Mouse (Mus musculus) heart, embryonic 16.5 days (tissue): Measurements from ENCODE around the gene Zfp683. TPM values are rescaled to one million over a fixed set of nuclear protein-coding genes. Genes with fewer than 3 reads are reported as not detected.

ENCODE experiments used
- ATAC-seq: fragments of 200-750 bp; cut with Nextera tagmentation; replicated peaks from 2 replicates; pipeline ENCODE4 v1.8.0; 2017; ENCODE audit warnings: moderate number of reproducible peaks; ENCODE audit not compliant: insufficient read depth, low FRiP score; ENCODE audit errors: extremely low read depth
- H3K27ac ChIP-seq: fragments of 300-500 bp; sonication (generic); 2 replicates; pipeline ENCODE4 v1.5.1; 2014; ENCODE audit warnings: mild to moderate bottlenecking, low read length, control low read depth, moderate library complexity
- H3K27me3 ChIP-seq: fragments of 300-500 bp; sonication (generic); 2 replicates; pipeline ENCODE4 v1.6.1; 2014; ENCODE audit warnings: low read length, mixed read lengths; ENCODE audit not compliant: control insufficient read depth, insufficient read depth
- H3K36me3 ChIP-seq: fragments of 300-500 bp; sonication (generic); 2 replicates; pipeline ENCODE4 v1.6.1; 2014; ENCODE audit not compliant: control insufficient read depth, insufficient read depth
- H3K4me1 ChIP-seq: fragments of 300-500 bp; sonication (generic); 2 replicates; pipeline ENCODE4 v1.6.1; 2014; ENCODE audit warnings: low read length, mixed read lengths; ENCODE audit not compliant: control insufficient read depth, insufficient read depth
- H3K4me2 ChIP-seq: fragments of 300-500 bp; sonication (generic); 2 replicates; pipeline ENCODE4 v1.6.1; 2014; ENCODE audit warnings: low read depth, mild to moderate bottlenecking, control low read depth, low read length
- H3K4me3 ChIP-seq: fragments of 300-500 bp; sonication (generic); 2 replicates; pipeline ENCODE4 v1.5.1; 2014; ENCODE audit warnings: mild to moderate bottlenecking, control low read depth, low read length
- H3K9ac ChIP-seq: fragments of 300-500 bp; sonication (generic); 2 replicates; pipeline ENCODE4 v1.6.1; 2014; ENCODE audit warnings: low read length, control low read depth
- H3K9me3 ChIP-seq: fragments of 300-500 bp; sonication (generic); replicated peaks from 2 replicates; pipeline ENCODE4 v1.6.1; 2016; ENCODE audit warnings: low read length; ENCODE audit not compliant: control insufficient read depth
- WGBS: fragments of 180-500 bp; shearing (Covaris S2); extraction: QIAGEN DNeasy Blood & Tissue Kit; methylation state at CpG from one replicate; pipeline ENCODE4 v1.1.7; 2014; 5-methylcytosine and 5-hydroxymethylcytosine counted together
- polyA plus RNA-seq: library from polyadenylated mRNA; unstranded; fragments of >200 nt; fragmentation: Nextera tagmentation; extraction: Ambion mirVana; gene quantifications from 2 replicates; pipeline ENCODE4 v1.2.1, GENCODE M21; 2015

Zfp683 gene
- polyA plus RNA-seq, 1 experiment from 2014 or later = 0.09 TPM

GRCm38 (mm10) chr4:134080674-134081073, 27.0 kb downstream of the Zfp683 start:
- H3K4me1 ChIP-seq = peaks cover 8% of the 10 kb centered on the region
- H3K27ac ChIP-seq = no peak overlapping the region
- WGBS = 76% methylated on average over 4 of the region's 4 CpGs
- no peak overlapping the region for H3K4me3 ChIP-seq
- no peak for ATAC-seq
- no peak overlapping the region for H3K9ac ChIP-seq
- H3K36me3 ChIP-seq = no peaks in the 10 kb centered on the region
- no peak overlapping the region for H3K4me2 ChIP-seq
- peaks cover 3% of the 10 kb centered on the region; the same call in 1 of the 2 replicates for H3K9me3 ChIP-seq
- H3K27me3 ChIP-seq = peaks cover 13% of the 10 kb centered on the region

GRCm38 (mm10) chr4:134081730-134082386, 28.2 kb downstream of the Zfp683 start:
- Histone ChIP-seq H3K27ac (no peak overlapping the region), H3K4me1 (peaks cover 8% of the 10 kb centered on the region), H3K9ac (peak overlapping the region; percentile 36; the same call in 1 of the 2 replicates), H3K4me2 (peak overlapping the region; percentile 83), H3K27me3 (peaks cover 13% of the 10 kb centered on the region), H3K4me3 (peak overlapping the region; percentile 55), H3K36me3 (no peaks in the 10 kb centered on the region), H3K9me3 (peaks cover 3% of the 10 kb centered on the region; the same call in 1 of the 2 replicates)
- ATAC-seq = peak; percentile 76
- under 1% methylated on average over 40 of the region's 41 CpGs for WGBS

GRCm38 (mm10) chr4:134082460-134082859, 28.8 kb downstream of the Zfp683 start:
- peaks cover 10% of the 10 kb centered on the region for H3K4me1 ChIP-seq
- no peak overlapping the region for H3K27ac ChIP-seq
- WGBS = 19% methylated on average over 7 of the region's 7 CpGs
- peak overlapping the region; percentile 83 for H3K4me2 ChIP-seq
- no peak overlapping the region for H3K9ac ChIP-seq
- peak overlapping the region; percentile 55 for H3K4me3 ChIP-seq
- peaks cover 3% of the 10 kb centered on the region; the same call in 1 of the 2 replicates for H3K9me3 ChIP-seq
- H3K27me3 ChIP-seq = peaks cover 13% of the 10 kb centered on the region
- no peaks in the 10 kb centered on the region for H3K36me3 ChIP-seq
- no peak for ATAC-seq

GRCm38 (mm10) chr4:134084999-134085398, 31.4 kb downstream of the Zfp683 start:
- no peaks in the 10 kb centered on the region for H3K36me3 ChIP-seq
- peaks cover 10% of the 10 kb centered on the region for H3K4me1 ChIP-seq
- peaks cover 13% of the 10 kb centered on the region for H3K27me3 ChIP-seq
- peaks cover 3% of the 10 kb centered on the region; the same call in 1 of the 2 replicates for H3K9me3 ChIP-seq
- H3K4me3 ChIP-seq = no peak overlapping the region
- H3K9ac ChIP-seq = no peak overlapping the region
- 89% methylated on average over 4 of the region's 4 CpGs for WGBS
- no peak overlapping the region for H3K4me2 ChIP-seq
- H3K27ac ChIP-seq = no peak overlapping the region
- ATAC-seq = no peak

- Histone ChIP-seq H3K4me3 (no peak overlapping the region), H3K27me3 (0 out of 2 replicates have a peak, but pooled peaks cover 2% of the 10 kb centered on the region), H3K4me1 (0 out of 2 replicates have a peak, but pooled peaks cover 2% of the 10 kb centered on the region), H3K36me3 (no peaks in the 10 kb centered on the region), H3K9me3 (peaks cover 3% of the 10 kb centered on the region; the same call in 1 of the 2 replicates), H3K27ac (no peak overlapping the region), H3K4me2 (0 out of 2 replicates have a peak overlapping the region, but pooled peaks have one; percentile 28), H3K9ac (no peak overlapping the region)
- 0 out of 2 replicates have a peak, but pooled peaks have one; percentile 52 for ATAC-seq
- 20% methylated on average over 7 of the region's 7 CpGs for WGBS
These were observed 33.8 kb downstream of the Zfp683 start for GRCm38 (mm10) chr4:134087412-134087811.

- Histone ChIP-seq H3K4me1 (0 out of 2 replicates have a peak, but pooled peaks cover 2% of the 10 kb centered on the region), H3K9me3 (peaks cover 3% of the 10 kb centered on the region; the same call in 1 of the 2 replicates), H3K9ac (no peak overlapping the region), H3K27me3 (no peaks in the 10 kb centered on the region), H3K27ac (no peak overlapping the region), H3K4me2 (no peak overlapping the region), H3K36me3 (no peaks in the 10 kb centered on the region), H3K4me3 (no peak overlapping the region)
- 68% methylated on average over 9 of the region's 9 CpGs for WGBS
- ATAC-seq = no peak
These were observed 35.4 kb downstream of the Zfp683 start for GRCm38 (mm10) chr4:134089029-134089428.

GRCm38 (mm10) chr4:134090521-134091224, 37.0 kb downstream of the Zfp683 start:
- Histone ChIP-seq H3K4me2 (no peak overlapping the region), H3K9me3 (no peaks in the 10 kb centered on the region), H3K9ac (no peak overlapping the region), H3K27me3 (no peaks in the 10 kb centered on the region), H3K4me3 (no peak overlapping the region), H3K36me3 (no peaks in the 10 kb centered on the region), H3K4me1 (0 out of 2 replicates have a peak, but pooled peaks cover 2% of the 10 kb centered on the region), H3K27ac (no peak overlapping the region)
- ATAC-seq = no peak
- WGBS = 53% methylated on average over 16 of the region's 16 CpGs

GRCm38 (mm10) chr4:134091225-134091529, 37.5 kb downstream of the Zfp683 start:
- WGBS = 78% methylated on average over 6 of the region's 6 CpGs
- ATAC-seq = no peak
- no peak overlapping the region for H3K9ac ChIP-seq
- 0 out of 2 replicates have a peak, but pooled peaks cover 2% of the 10 kb centered on the region for H3K4me1 ChIP-seq
- H3K4me2 ChIP-seq = no peak overlapping the region
- no peaks in the 10 kb centered on the region for H3K9me3 ChIP-seq
- H3K4me3 ChIP-seq = no peak overlapping the region
- no peak overlapping the region for H3K27ac ChIP-seq
- no peaks in the 10 kb centered on the region for H3K36me3 ChIP-seq
- H3K27me3 ChIP-seq = no peaks in the 10 kb centered on the region
